Mouse (Mus musculus): ENCODE measurements around the gene Slc44a2. TPM values are rescaled to one million over a fixed set of nuclear protein-coding genes. Genes with fewer than 3 reads are reported as not detected.

Gene Slc44a2
- polyA plus RNA-seq, 1 experiment from 2014 or later, result 89.1 TPM

DNA sequence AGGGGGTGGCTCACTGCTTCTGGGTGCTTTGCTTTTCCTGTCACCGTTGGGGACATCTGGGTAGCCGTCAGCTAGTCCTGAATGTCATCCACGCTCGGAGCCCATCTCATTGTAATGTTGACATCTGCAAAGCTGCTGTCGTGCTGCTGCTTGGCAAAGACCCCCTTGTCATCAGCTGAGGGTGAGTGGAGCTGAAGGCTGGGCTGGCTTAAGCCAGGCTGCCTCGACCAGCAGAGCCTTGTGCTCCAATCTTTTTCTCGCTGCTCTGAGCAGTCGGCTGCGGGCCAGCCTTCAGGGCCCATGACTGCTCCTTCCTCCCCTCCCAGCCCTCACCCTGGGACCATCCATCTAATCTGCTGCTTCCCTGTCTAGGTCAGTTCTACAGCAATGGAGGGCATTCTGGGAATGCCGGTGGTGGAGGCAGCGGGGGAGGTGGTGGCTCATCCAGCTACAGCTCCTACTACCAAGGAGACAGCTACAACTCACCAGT is 82.3 kb downstream of the Slc44a2 start:
- no peak overlapping the region for H3K4me3 ChIP-seq (replicated peaks)
- H3K9ac ChIP-seq, result no peak overlapping the region
- ATAC-seq (ENCODE audit: insufficient read depth, low FRiP score, low read depth), result no peak
- WGBS, result 75% methylated on average over 11 of the region's 11 CpGs
- H3K27ac ChIP-seq, result no peak overlapping the region
- H3K9me3 ChIP-seq, result no peaks in the 10 kb centered on the region
- peaks cover 78% of the 10 kb centered on the region for H3K36me3 ChIP-seq
- no peak overlapping the region for H3K4me2 ChIP-seq
- no peaks in the 10 kb centered on the region for H3K27me3 ChIP-seq (replicated peaks)
- no peaks in the 10 kb centered on the region for H3K4me1 ChIP-seq

DNA sequence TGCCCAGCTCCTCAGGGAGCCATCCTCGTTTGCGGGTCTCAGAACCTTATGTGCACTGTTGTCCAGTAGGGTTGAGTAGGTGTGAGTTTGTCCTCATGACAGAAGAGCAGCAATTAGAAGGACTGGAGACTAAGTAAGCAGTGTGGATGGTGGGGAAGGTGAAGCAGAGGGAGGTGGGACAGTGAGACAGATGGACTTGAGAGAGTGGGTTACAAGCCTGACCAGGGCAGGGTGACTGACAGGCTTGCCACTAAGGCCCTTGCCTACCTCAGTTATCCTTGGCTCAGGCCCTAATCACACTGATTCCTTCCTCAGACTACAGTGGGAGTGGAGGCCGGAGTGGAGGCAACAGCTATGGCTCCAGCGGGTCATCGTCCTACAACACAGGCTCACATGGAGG is 83.2 kb downstream of the Slc44a2 start:
- peaks cover 72% of the 10 kb centered on the region for H3K36me3 ChIP-seq

More for the DNA sequence above, 83.2 kb downstream of the Slc44a2 start:
- Histone ChIP-seq H3K4me2 (no peak overlapping the region), H3K9ac (no peak overlapping the region), H3K27ac (no peak overlapping the region), H3K9me3 (no peaks in the 10 kb centered on the region), H3K27me3 (replicated peaks) (no peaks in the 10 kb centered on the region), H3K4me1 (no peaks in the 10 kb centered on the region), H3K4me3 (replicated peaks) (no peak overlapping the region)
- WGBS, result 91% methylated on average over 5 of the region's 5 CpGs
- no peak for ATAC-seq (ENCODE audit: insufficient read depth, low FRiP score, low read depth)

Other genes with a start within 250 kb of the Slc44a2 start
- 0.58 and 0.82 TPM in 2 replicates for gene Gm49373, start 247.6 kb upstream of the Slc44a2 start, polyA plus RNA-seq (2015; fragmentation: Nextera tagmentation; extraction: Ambion mirVana)
- 57.6 and 58.0 TPM in 2 replicates for gene Fdx1l, start 247.1 kb upstream of the Slc44a2 start, polyA plus RNA-seq (2015; fragmentation: Nextera tagmentation; extraction: Ambion mirVana)
- 1.6 and 1.7 TPM in 2 replicates for gene Gm38431, start 228.7 kb upstream of the Slc44a2 start, polyA plus RNA-seq (2015; fragmentation: Nextera tagmentation; extraction: Ambion mirVana)
- gene Raver1, start 228.7 kb upstream of the Slc44a2 start, polyA plus RNA-seq (2015; fragmentation: Nextera tagmentation; extraction: Ambion mirVana), result 48.3 and 60.9 TPM in 2 replicates
- 13.6 and 15.8 TPM in 2 replicates for gene Tyk2, start 189.5 kb upstream of the Slc44a2 start, polyA plus RNA-seq (2015; fragmentation: Nextera tagmentation; extraction: Ambion mirVana)
- 284 and 293 TPM in 2 replicates for gene Cdc37, start 170.7 kb upstream of the Slc44a2 start, polyA plus RNA-seq (2015; fragmentation: Nextera tagmentation; extraction: Ambion mirVana)
- gene Pde4a, start 155.0 kb upstream of the Slc44a2 start, polyA plus RNA-seq (2015; fragmentation: Nextera tagmentation; extraction: Ambion mirVana), result 5.9 and 6.2 TPM in 2 replicates
- gene Keap1, start 81.3 kb upstream of the Slc44a2 start, polyA plus RNA-seq (2015; fragmentation: Nextera tagmentation; extraction: Ambion mirVana), result 61.1 and 61.6 TPM in 2 replicates
- gene S1pr5, start 72.3 kb upstream of the Slc44a2 start, polyA plus RNA-seq (2015; fragmentation: Nextera tagmentation; extraction: Ambion mirVana), result 0.93 and 1.6 TPM in 2 replicates
- gene Atg4d, start 55.4 kb upstream of the Slc44a2 start, polyA plus RNA-seq (2015; fragmentation: Nextera tagmentation; extraction: Ambion mirVana), result 49.9 and 51.3 TPM in 2 replicates
- 14.4 and 14.5 TPM in 2 replicates for gene Kri1, start 32.7 kb upstream of the Slc44a2 start, polyA plus RNA-seq (2015; fragmentation: Nextera tagmentation; extraction: Ambion mirVana)
- 44.4 and 50.0 TPM in 2 replicates for gene Cdkn2d, start 29.3 kb upstream of the Slc44a2 start, polyA plus RNA-seq (2015; fragmentation: Nextera tagmentation; extraction: Ambion mirVana)
- 67.7 and 74.2 TPM in 2 replicates for gene Ap1m2, start 8.4 kb upstream of the Slc44a2 start, polyA plus RNA-seq (2015; fragmentation: Nextera tagmentation; extraction: Ambion mirVana)
- 150 and 154 TPM in 2 replicates for gene Ilf3, start 47.2 kb downstream of the Slc44a2 start, polyA plus RNA-seq (2015; fragmentation: Nextera tagmentation; extraction: Ambion mirVana)
- 55.9 and 57.6 TPM in 2 replicates for gene Qtrt1, start 91.1 kb downstream of the Slc44a2 start, polyA plus RNA-seq (2015; fragmentation: Nextera tagmentation; extraction: Ambion mirVana)
- gene Dnm2, start 104.2 kb downstream of the Slc44a2 start, polyA plus RNA-seq (2015; fragmentation: Nextera tagmentation; extraction: Ambion mirVana), result 71.3 and 75.7 TPM in 2 replicates
- gene Tmed1, start 189.6 kb downstream of the Slc44a2 start, polyA plus RNA-seq (2015; fragmentation: Nextera tagmentation; extraction: Ambion mirVana), result 85.8 and 90.5 TPM in 2 replicates
- gene AB124611, start 205.5 kb downstream of the Slc44a2 start, polyA plus RNA-seq (2015; fragmentation: Nextera tagmentation; extraction: Ambion mirVana), result 5.3 and 6.0 TPM in 2 replicates
- 40.0 and 51.1 TPM in 2 replicates for gene Carm1, start 226.2 kb downstream of the Slc44a2 start, polyA plus RNA-seq (2015; fragmentation: Nextera tagmentation; extraction: Ambion mirVana)